Mouse (Mus musculus): ENCODE measurements around the gene Tmem92.
"Not testable (repeated sequence)": the region's sequence is repeated elsewhere in the genome, so short reads cannot be mapped to it uniquely, and the experiment has no call there.

Tmem92 gene

GRCm38 (mm10) chr11:94782603-94783002 is at the start of gene Tmem92:
TSS of gene Tmem92 (minus strand) at chr11:94782703.
- no peak for DNase-seq (ENCODE audit: low spot score in 2 of 2)

- no peak for DNase-seq (ENCODE audit: low spot score in 2 of 2)
These were observed 46.5 kb upstream of the Tmem92 start for GRCm38 (mm10) chr11:94828966-94829365.

GRCm38 (mm10) chr11:94819427-94819826 is 36.9 kb upstream of the Tmem92 start:
- DNase-seq (ENCODE audit: low spot score in 2 of 2) = not testable (repeated sequence)

DNA sequence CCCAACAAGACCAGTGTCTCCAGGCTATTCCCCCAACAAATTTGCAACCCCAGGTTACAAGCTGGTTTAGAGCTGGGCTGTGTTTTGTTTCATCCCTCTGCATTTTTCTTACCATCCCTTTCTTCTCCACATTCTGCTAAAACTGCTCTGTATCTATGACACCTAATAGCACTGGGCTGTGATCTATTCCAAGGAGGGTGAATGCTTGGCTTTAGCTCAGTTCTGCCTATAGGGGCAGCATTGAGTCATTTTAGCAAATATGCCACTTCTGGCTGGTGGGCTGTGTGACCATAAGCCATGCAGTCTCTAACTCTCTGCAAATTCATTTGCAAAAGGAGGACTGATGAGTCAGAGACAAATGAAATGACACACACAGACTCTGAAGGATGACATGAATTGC is 36.4 kb upstream of the Tmem92 start:
- not testable (repeated sequence) for DNase-seq (ENCODE audit: low spot score in 2 of 2)

GRCm38 (mm10) chr11:94811537-94811936 is 29.0 kb upstream of the Tmem92 start:
- not testable (repeated sequence) for DNase-seq (ENCODE audit: low spot score in 2 of 2)

GRCm38 (mm10) chr11:94791700-94792099 is 9.2 kb upstream of the Tmem92 start:
- DNase-seq (ENCODE audit: low spot score in 2 of 2) = no peak

DNA sequence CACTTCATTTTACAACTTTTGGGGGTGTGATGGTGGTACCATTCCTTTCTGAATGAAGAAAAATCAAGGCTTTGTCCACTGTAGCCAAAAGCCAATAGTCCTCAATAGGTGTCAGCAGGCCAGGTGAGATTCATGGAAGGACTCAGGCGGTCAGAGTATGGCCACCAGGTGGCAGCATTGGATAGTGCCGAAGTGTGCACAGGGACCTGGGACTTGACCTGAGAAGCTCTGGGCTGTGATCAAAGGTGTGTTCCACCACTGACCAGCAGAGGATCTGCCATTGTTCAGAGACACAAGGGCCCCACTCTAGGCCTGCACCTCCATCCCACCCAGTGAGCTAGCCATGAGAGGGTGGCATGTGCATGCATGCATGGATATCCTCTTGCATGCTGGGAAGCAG is 2.7 kb upstream of the Tmem92 start:
- peak; percentile 55 to 62 for DNase-seq (ENCODE audit: low spot score in 2 of 2)

DNA sequence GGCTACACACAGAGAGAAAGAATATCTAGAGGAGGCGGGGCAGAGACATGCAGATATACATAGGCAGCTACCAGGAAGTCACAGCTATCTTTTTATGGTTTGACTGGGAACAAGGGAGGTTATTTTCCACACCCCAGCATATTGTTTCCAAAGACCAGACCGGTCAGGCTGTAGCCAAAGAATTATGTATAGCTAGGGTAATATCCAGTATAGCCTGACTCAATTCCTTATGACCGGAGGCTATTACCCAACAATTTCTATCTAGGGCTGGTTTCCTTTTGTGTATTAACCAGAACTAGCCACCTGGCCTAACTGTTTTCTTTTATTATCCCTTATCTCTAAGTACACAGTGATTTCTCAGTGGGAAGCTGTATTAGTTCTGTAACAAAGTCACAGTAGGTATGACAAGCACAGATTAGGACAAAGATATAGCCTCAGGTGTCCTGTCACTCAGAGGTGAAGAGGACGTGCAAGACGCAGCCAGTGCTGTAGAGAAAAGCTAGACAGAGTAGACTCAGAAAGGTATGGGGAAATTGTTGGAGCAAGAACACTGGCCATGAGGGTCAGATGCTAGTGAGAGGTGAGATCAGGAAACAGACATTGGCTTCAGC is 7.5 kb downstream of the Tmem92 start:
- DNase-seq (ENCODE audit: low spot score in 2 of 2) = no peak

GRCm38 (mm10) chr11:94773851-94774250 is 8.7 kb downstream of the Tmem92 start:
- DNase-seq (ENCODE audit: low spot score in 2 of 2) = no peak

DNA sequence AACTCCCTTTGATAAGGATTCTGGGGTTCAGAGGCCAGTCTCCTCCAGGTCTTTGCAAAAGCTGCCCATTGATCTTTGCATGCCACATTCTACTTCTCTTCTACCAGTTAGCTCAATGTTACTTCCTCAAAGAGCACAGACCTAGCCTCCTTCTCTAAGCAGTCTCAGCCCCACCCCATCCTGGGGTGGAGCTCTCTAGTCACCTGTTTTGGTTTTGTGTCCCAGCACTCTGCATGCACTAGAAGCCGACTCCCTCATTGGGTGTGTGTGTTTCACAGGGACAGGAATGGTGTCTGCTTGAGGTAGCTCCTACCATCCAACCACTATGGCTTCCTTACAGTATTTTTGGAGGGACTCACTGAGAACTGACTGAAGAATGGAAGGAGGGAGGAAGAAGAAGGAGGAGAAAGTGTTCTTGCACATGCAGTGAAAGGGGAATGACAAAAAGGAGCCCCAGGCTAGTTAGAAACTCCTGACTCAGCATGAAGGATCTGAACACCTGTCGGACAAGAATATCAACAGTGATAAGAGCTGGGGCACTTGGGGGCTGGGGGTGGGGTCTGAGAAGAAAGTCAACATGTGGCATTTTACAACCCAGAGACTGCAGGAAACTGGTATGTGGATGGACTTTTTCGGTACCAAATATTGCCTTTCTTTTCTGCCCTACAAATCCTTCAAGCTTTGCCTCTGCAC is 10.0 kb downstream of the Tmem92 start:
- no peak for DNase-seq (ENCODE audit: low spot score in 2 of 2)

GRCm38 (mm10) chr11:94767241-94767640 is 15.3 kb downstream of the Tmem92 start:
- DNase-seq (ENCODE audit: low spot score in 2 of 2) = no peak

GRCm38 (mm10) chr11:94762775-94763174 is 19.7 kb downstream of the Tmem92 start:
- no peak for DNase-seq (ENCODE audit: low spot score in 2 of 2)

- DNase-seq (ENCODE audit: low spot score in 2 of 2) = no peak
These were observed 20.2 kb downstream of the Tmem92 start for GRCm38 (mm10) chr11:94762281-94762680.

- no peak for DNase-seq (ENCODE audit: low spot score in 2 of 2)
These were observed 21.7 kb downstream of the Tmem92 start for GRCm38 (mm10) chr11:94760799-94761198.

DNA sequence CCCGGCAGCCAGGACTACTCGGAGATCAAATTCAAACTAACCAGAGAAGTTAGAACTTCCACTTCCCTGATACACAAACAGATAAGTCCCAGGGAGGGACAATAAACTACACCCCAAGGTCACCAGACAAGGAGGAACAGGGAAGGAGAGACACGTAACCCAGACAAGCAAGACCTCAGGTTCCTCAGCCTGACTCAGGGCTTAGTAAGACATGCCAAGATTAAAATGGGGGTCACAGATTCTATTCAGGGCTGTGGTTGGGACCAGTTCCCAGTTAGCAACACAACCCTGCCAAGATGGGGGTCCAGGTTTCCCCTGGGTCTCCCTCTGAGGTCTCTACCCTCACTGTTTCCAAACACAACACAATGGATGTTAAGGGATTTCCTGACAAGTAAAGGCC is 22.1 kb downstream of the Tmem92 start:
- no peak for DNase-seq (ENCODE audit: low spot score in 2 of 2)

DNA sequence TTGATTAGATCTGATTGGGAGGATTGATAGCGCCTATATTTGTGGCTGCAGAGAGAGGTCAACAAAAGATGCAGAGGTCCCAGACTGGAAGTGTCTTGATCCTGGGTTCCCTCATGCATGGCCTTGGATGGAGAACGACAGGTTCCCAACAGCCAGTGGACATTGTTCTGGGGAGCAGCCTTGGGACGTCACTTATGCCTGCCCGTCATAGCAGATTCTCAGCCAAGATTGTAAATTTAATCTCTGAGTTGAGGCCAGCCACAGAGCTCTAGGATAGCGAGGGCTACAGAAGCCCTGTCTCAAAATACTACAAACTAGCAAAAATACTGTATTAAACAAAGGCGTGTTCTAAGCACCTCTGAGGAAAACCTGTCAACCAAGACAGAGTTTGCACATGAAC is 22.6 kb downstream of the Tmem92 start:
- DNase-seq (ENCODE audit: low spot score in 2 of 2) = no peak

DNA sequence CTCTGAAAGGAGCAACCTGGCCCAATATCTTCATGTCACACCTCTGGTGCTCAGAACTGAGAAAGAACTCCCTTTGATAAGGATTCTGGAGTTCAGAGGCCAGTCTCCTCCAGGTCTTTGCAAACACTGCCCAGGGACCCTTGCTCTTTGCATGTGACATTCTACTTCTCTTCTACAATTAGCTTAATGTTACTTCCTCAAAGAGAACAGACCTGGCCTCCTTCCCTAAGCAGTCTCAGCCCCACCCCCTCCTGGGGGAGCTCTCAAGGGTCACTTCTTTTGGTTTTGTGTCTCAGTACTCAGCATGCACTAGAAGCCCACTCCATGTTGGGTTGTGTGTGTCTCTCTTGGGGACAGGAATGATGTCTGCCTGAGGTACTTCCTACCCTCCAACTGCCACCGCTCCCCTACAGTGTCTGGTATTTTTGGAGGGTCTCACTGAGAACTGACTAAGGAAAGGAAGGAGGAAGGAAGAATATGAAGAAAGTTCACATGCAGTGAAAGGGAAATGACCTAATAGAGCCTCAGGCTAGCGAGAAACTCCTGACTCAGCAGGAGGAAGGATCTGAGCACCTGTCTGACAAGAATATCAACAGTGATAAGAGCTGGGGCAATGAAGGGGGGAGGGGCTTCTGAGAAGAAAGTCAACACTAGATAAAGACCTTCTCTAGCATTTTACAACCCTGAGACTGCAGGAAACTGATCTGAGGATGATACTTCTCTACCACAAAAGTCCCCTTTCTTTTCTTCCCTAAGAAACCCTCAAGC is 29.4 kb downstream of the Tmem92 start:
- no peak for DNase-seq (ENCODE audit: low spot score in 2 of 2)

- no peak for DNase-seq (ENCODE audit: low spot score in 2 of 2)
These were observed 40.7 kb downstream of the Tmem92 start, which contains the start of gene Cdc34b for GRCm38 (mm10) chr11:94741732-94742272. TSS of gene Cdc34b (plus strand) at chr11:94741782.

GRCm38 (mm10) chr11:94735746-94736145 is 46.8 kb downstream of the Tmem92 start:
- DNase-seq (ENCODE audit: low spot score in 2 of 2) = no peak

GRCm38 (mm10) chr11:94732773-94733172 is 49.7 kb downstream of the Tmem92 start:
- peak in 1 of 2 experiments; percentile 12 for DNase-seq (ENCODE audit: low spot score in 2 of 2)

- DNase-seq (ENCODE audit: low spot score in 2 of 2) = no peak
These were observed 51.3 kb downstream of the Tmem92 start for GRCm38 (mm10) chr11:94731229-94731628.

- DNase-seq (ENCODE audit: low spot score in 2 of 2) = peak; percentile 45 to 55
These were observed 52.2 kb downstream of the Tmem92 start for GRCm38 (mm10) chr11:94730261-94730660.

All from urinary bladder, postnatal 36 days (tissue).